Comparison of ENCODE assay signal across 9 mouse cellular contexts in genomic region chr5:77307821-77308553, GRCm38 (mm10). TPM values are rescaled to one million over a fixed set of nuclear protein-coding genes. Genes with fewer than 3 reads are reported as not detected.
DNase-seq lines count a peak whose midpoint lies in the region; ATAC-seq and TF ChIP-seq lines count a peak whose summit lies in the region.
"Had no signal": no experiment of that assay in that cellular context is flagged by ENCODE, and none has a peak within 500 bp of the region (broad histone marks: within the 10 kb centered on the region; RNA-seq: fewer than 3 reads in every experiment).

No protein-coding gene starts in this region.

- H3K27ac ChIP-seq in gastrocnemius, adult 2 months = no peak overlapping the region
- no peak overlapping the region for H3K27ac ChIP-seq in hindbrain, embryonic 11.5 days (ENCODE audit: low read depth, low read length)

- peaks cover 55% of the 10 kb centered on the region for H3K36me3 ChIP-seq in G1E (replicated peaks)
- peaks cover 5% of the 10 kb centered on the region; the same call in 1 of the 2 replicates for H3K36me3 ChIP-seq in hindbrain, embryonic 11.5 days (ENCODE audit: control insufficient read depth, insufficient read depth, low read length)

- H3K4me2 ChIP-seq in hindbrain, embryonic 11.5 days (replicated peaks; ENCODE audit: low read depth, low read length) = peak overlapping the region; percentile 99

- 83% methylated on average over 5 of the region's 5 CpGs for WGBS in hindbrain, embryonic 11.5 days

- H3K9me3 ChIP-seq in G1E (replicated peaks) = no peaks in the 10 kb centered on the region
- H3K9me3 ChIP-seq in hindbrain, embryonic 11.5 days (ENCODE audit: control insufficient read depth, low read length) = no peaks in the 10 kb centered on the region

- H3K4me3 ChIP-seq in gastrocnemius, adult 2 months = peak overlapping the region; percentile 98
- peak overlapping the region; percentile 98 for H3K4me3 ChIP-seq in G1E (ENCODE audit: low read depth, low read length)
- H3K4me3 ChIP-seq in hindbrain, embryonic 11.5 days (ENCODE audit: low read depth, low read length) = peak overlapping the region; percentile 96

- no peak for ATAC-seq in G1E (ENCODE audit: extremely low read depth, insufficient number of reproducible peaks, low FRiP score, poor library complexity, severe bottlenecking)
- no peak for ATAC-seq in hindbrain, embryonic 11.5 days (ENCODE audit: low FRiP score)
- peak; percentile 15; the same call in 1 of the 2 replicates for ATAC-seq in megakaryocyte progenitor cell, adult 5-6 weeks (replicated peaks; ENCODE audit: poor library complexity)

- H3K9ac ChIP-seq in hindbrain, embryonic 11.5 days (ENCODE audit: low read depth, low read length) = peak overlapping the region; percentile 37; the same call in 1 of the 2 replicates

- no peak for TF ChIP-seq CTCF in gastrocnemius, adult 2 months (IDR thresholded peaks at IDR 0.05)
- no peak for TF ChIP-seq CTCF in G1E (IDR thresholded peaks at IDR 0.05; ENCODE audit: low read depth, low read length)

- intact Hi-C loops in gastrocnemius, adult 2 months (cut with DNase I) = loop anchor here (5.0 kb wide), 1 partner anchor 41 kb away; the partner anchor contains the start of gene Rest

- H3K27me3 ChIP-seq in G1E (ENCODE audit: insufficient read depth, low read length) = no peaks in the 10 kb centered on the region
- H3K27me3 ChIP-seq in hindbrain, embryonic 11.5 days (ENCODE audit: control insufficient read depth, insufficient read depth, low read length) = no peaks in the 10 kb centered on the region

- H3K4me1 ChIP-seq in G1E (ENCODE audit: insufficient read depth, low read depth, low read length) = peaks cover 35% of the 10 kb centered on the region
- H3K4me1 ChIP-seq in hindbrain, embryonic 11.5 days (replicated peaks; ENCODE audit: control insufficient read depth, insufficient read depth, low read length) = peaks cover 7% of the 10 kb centered on the region

- no peak for DNase-seq in gastrocnemius, adult 2 months
- DNase-seq in gastrocnemius, adult 18-20 months (ENCODE audit: low spot score) = no peak
- no peak for DNase-seq in G1E (ENCODE audit: low spot score)
- DNase-seq in hindbrain, embryonic 11.5 days (ENCODE audit: low spot score) = no peak
- DNase-seq in thymus, postnatal 14 days = no peak
- no peak for DNase-seq in adrenal gland, adult 2 months
- DNase-seq in cerebellum, adult 9-11 months = no peak
- DNase-seq: cerebellum, adult 18-20 months had no signal

RNA-seq across cellular contexts. Expression of gene Noa1, which starts 1.9 kb away (rescaled TPM):
- 10 to 100 TPM; 12.8 to 20.4 TPM for total RNA-seq in gastrocnemius, adult 2 months (2021)
- 10 to 100 TPM; 15.3 to 15.9 TPM for total RNA-seq in gastrocnemius, adult 18-20 months (2021)
- total RNA-seq in G1E (2014; fragmentation: Nextera tagmentation) = 51.1 and 53.2 TPM in 2 replicates
- 6.3 and 12.0 TPM in 2 replicates for total RNA-seq in G1E (2017)
- 35.1 and 35.2 TPM in 2 replicates for polyA plus RNA-seq in G1E (2012)
- polyA plus RNA-seq in hindbrain, embryonic 11.5 days (2014; fragmentation: Nextera tagmentation; extraction: Ambion mirVana) = 32.0 and 32.5 TPM in 2 replicates
- 58.5 and 59.2 TPM in 2 replicates for total RNA-seq in megakaryocyte progenitor cell, adult 5-6 weeks (2015)
- 16.8 and 17.9 TPM in 2 replicates for total RNA-seq in megakaryocyte progenitor cell, adult 5-6 weeks (2017)
- 10 to 100 TPM; 28.7 to 29.5 TPM for total RNA-seq in adrenal gland, adult 2 months (2021)
- 30.2 and 31.6 TPM in 2 replicates for polyA plus RNA-seq in adrenal gland, adult 2 months (2012; rRNA removed)

RNA-seq across cellular contexts. Expression of gene Polr2b, which starts 2.0 kb away (rescaled TPM):
- total RNA-seq in gastrocnemius, adult 2 months (2021) = 10 to 100 TPM; 26.3 to 30.2 TPM
- 10 to 100 TPM; 24.6 to 27.7 TPM for total RNA-seq in gastrocnemius, adult 18-20 months (2021)
- total RNA-seq in G1E (2014; fragmentation: Nextera tagmentation) (148 and 198 TPM in 2 replicates), G1E (2017) (163 and 179 TPM in 2 replicates)
- 2.4 and 3.7 TPM in 2 replicates for polyA plus RNA-seq in G1E (2012)
- polyA plus RNA-seq in hindbrain, embryonic 11.5 days (2014; fragmentation: Nextera tagmentation; extraction: Ambion mirVana) = 86.8 and 106 TPM in 2 replicates
- 95.0 and 110 TPM in 2 replicates for total RNA-seq in megakaryocyte progenitor cell, adult 5-6 weeks (2015)
- total RNA-seq in megakaryocyte progenitor cell, adult 5-6 weeks (2017) = 138 and 151 TPM in 2 replicates
- 10 to 100 TPM; 67.5 to 95.1 TPM for total RNA-seq in adrenal gland, adult 2 months (2021)
- polyA plus RNA-seq in adrenal gland, adult 2 months (2012; rRNA removed) = 20.7 and 37.6 TPM in 2 replicates

RNA-seq across cellular contexts. Expression of gene Rest, which starts 42.7 kb away (rescaled TPM):
- 1 to 10 TPM; 7.8 to 9.2 TPM for total RNA-seq in gastrocnemius, adult 2 months (2021)
- 10 to 100 TPM in 1 of 2 experiments, 1 to 10 TPM in 1; 9.5 to 10.4 TPM for total RNA-seq in gastrocnemius, adult 18-20 months (2021)
- total RNA-seq in G1E (2014; fragmentation: Nextera tagmentation) (46.7 and 48.9 TPM in 2 replicates), G1E (2017) (43.4 and 52.1 TPM in 2 replicates)
- 7.1 and 8.3 TPM in 2 replicates for polyA plus RNA-seq in G1E (2012)
- 23.8 and 24.5 TPM in 2 replicates for polyA plus RNA-seq in hindbrain, embryonic 11.5 days (2014; fragmentation: Nextera tagmentation; extraction: Ambion mirVana)
- total RNA-seq in megakaryocyte progenitor cell, adult 5-6 weeks (2015) = 28.3 and 32.2 TPM in 2 replicates
- total RNA-seq in megakaryocyte progenitor cell, adult 5-6 weeks (2017) = 43.3 and 47.9 TPM in 2 replicates
- total RNA-seq in adrenal gland, adult 2 months (2021) = 10 to 100 TPM; 18.9 to 19.6 TPM
- 6.9 and 7.8 TPM in 2 replicates for polyA plus RNA-seq in adrenal gland, adult 2 months (2012; rRNA removed)
